Mouse (Mus musculus) cortical plate, adult 2 months (tissue): ENCODE measurements around the gene Cdc14b. TPM values are rescaled to one million over a fixed set of nuclear protein-coding genes. Genes with fewer than 3 reads are reported as not detected.

ENCODE experiments used
- H3K27ac ChIP-seq: fragments of 200-500 bp; 2 replicates; pipeline ENCODE4 v1.5.1; 2012; ENCODE audit warnings: low read length, control low read depth, inconsistent platforms; ENCODE audit not compliant: insufficient read depth
- H3K4me1 ChIP-seq: fragments of 200-500 bp; 2 replicates; pipeline ENCODE4 v1.6.1; 2011; ENCODE audit warnings: low read length; ENCODE audit not compliant: control insufficient read depth, insufficient read depth
- H3K4me3 ChIP-seq: fragments of 200-500 bp; 2 replicates; pipeline ENCODE4 v1.5.1; 2011; ENCODE audit warnings: mild to moderate bottlenecking, low read length, control low read depth; ENCODE audit not compliant: insufficient read depth
- CTCF ChIP-seq: fragments of 200-500 bp; IDR thresholded peaks from 2 replicates; pipeline ENCODE4 v1.5.1; 2011; ENCODE audit warnings: mild to moderate bottlenecking, control low read depth, low read length; ENCODE audit not compliant: insufficient read depth; ENCODE audit errors: extremely low read depth
- POLR2A ChIP-seq: fragments of 200-500 bp; IDR thresholded peaks from 2 replicates; pipeline ENCODE4 v1.6.1; 2011; ENCODE audit warnings: mild to moderate bottlenecking, low read length, control low read depth; ENCODE audit not compliant: insufficient read depth; ENCODE audit errors: extremely low read depth
- polyA plus RNA-seq: library from polyadenylated mRNA; depleted of rRNA; stranded (reverse); fragments of >200 nt; gene quantifications from 2 replicates; pipeline ENCODE4 v1.2.3, GENCODE M21; 2012

Gene Cdc14b
- polyA plus RNA-seq, 1 experiment: 9.8 TPM

GRCm38 (mm10) chr13:64182091-64182490 lies 93.0 kb downstream of the Cdc14b start:
- no peaks in the 10 kb centered on the region for H3K4me1 ChIP-seq
- no peak overlapping the region for H3K4me3 ChIP-seq
- no peak overlapping the region for H3K27ac ChIP-seq
- TF ChIP-seq CTCF (no peak), POLR2A (no peak)

DNA sequence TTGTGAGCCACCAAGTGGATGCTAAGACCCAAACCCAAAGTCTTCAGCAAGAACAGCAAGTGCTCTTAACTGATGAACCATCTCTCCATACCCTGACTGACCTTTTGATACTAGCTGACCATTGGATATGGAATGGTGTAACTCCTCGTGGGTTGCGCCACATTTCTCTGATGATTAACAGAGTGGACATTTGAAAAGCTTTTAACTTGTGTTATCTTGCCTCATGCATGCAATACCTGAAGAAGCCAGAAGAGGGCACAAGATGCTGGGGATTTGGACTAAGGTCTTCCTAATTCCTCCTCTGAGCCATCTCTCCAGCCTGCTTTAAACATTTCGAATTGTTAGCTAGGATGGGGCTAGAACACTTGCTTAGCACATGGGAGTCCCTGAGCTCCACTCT lies 94.2 kb downstream of the Cdc14b start:
- no peak for TF ChIP-seq POLR2A
- peak; percentile 39; the same call in 1 of the 2 replicates for TF ChIP-seq CTCF
- Histone ChIP-seq H3K4me3 (no peak overlapping the region), H3K4me1 (no peaks in the 10 kb centered on the region), H3K27ac (no peak overlapping the region)

DNA sequence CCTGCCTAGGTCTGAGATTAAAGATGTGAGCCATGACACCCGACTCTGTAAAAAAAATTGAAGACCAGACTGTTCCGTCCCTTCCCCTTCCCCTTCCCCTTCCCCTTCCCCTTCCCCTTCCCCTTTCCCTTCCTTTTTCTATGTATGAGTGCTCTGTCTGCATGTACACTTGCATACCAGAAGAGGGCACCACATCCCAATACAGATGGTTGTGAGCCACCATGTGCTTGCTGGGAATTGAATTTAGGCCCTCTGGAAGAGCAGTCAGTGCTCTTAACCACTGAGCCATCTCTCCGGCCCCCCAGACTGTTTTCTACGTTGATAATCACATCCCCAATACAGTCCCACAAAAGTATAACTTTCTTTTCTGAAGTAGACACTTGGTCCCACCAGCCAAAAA lies 94.8 kb downstream of the Cdc14b start:
- Histone ChIP-seq H3K27ac (no peak overlapping the region), H3K4me3 (no peak overlapping the region), H3K4me1 (no peaks in the 10 kb centered on the region)
- TF ChIP-seq CTCF: no peak
- no peak for TF ChIP-seq POLR2A

DNA sequence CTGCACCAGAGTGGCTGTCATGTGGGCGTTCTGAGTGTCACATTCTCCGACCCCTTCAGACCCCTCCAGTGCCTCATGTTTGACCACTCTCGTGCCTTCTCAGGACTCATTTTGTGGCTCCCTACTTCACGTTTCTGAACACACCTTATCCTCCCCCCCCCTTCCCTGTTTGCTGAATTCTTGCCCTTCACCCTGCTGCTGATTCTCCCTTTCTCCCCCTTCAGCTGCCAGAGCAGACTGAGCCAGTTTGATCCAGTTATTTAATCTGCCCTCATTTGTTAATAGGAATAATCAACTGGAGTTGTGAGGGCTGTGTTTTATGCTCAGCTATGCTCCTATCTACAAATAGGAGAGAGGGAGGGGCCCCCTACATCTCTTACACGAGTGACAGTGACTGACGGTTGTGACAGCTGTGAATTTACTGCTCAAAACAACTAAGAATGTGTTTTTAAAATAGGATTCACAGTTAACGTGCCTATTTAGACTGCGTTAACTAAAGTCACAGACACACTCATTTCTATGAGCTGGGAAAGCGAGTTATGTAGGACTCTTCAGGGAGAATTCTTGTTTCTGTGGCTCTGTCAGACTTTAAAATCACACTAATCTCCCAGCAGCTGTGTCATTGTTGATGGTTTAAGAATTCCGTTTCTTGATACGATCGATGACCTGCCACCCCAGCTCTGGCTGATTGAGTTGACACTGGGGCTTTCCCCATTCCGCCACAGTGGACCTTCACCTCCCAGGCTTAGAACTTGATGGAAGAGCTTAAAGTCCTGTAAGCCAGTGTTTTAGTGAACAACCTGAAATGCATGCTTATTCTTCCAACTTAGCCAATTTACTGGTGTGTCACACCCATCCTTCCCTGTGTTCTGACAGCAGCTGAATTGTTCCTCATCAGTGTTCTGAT lies 96.1 kb downstream of the Cdc14b start:
- no peak for TF ChIP-seq POLR2A
- no peak for TF ChIP-seq CTCF
- Histone ChIP-seq H3K4me1 (no peaks in the 10 kb centered on the region), H3K4me3 (no peak overlapping the region), H3K27ac (no peak overlapping the region)

DNA sequence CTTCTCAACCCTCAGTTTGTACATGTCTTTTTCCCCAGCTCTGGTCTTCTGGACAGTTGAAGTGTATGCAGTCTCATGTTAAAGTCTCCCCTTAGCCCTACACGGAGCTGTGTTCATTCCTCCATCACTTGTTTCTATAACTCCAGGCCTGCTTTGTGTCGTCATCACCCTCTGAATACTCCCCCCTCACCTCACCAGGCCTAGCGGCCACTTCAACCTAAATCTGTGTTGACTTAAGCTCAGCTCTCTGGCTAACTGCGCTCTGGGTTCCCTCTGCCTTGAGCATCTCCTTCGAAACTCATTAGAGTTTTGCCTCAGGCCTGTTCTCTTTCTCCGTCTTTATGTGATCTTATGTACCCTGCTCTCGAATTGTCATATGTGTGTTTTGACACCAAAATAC lies 97.1 kb downstream of the Cdc14b start:
- Histone ChIP-seq H3K4me3 (no peak overlapping the region), H3K27ac (no peak overlapping the region), H3K4me1 (no peaks in the 10 kb centered on the region)
- no peak for TF ChIP-seq CTCF
- no peak for TF ChIP-seq POLR2A

- Histone ChIP-seq H3K4me3 (no peak overlapping the region), H3K4me1 (no peaks in the 10 kb centered on the region), H3K27ac (no peak overlapping the region)
- TF ChIP-seq POLR2A (no peak), CTCF (no peak)
Measured at GRCm38 (mm10) chr13:64169746-64170145, 105.3 kb downstream of the Cdc14b start.

GRCm38 (mm10) chr13:64163147-64163715 lies 111.9 kb downstream of the Cdc14b start:
- Histone ChIP-seq H3K4me1 (peaks cover 2% of the 10 kb centered on the region; the same call in 1 of the 2 replicates), H3K4me3 (peak overlapping the region; percentile 90), H3K27ac (no peak overlapping the region)
- TF ChIP-seq POLR2A: no peak
- no peak for TF ChIP-seq CTCF

GRCm38 (mm10) chr13:64162626-64163025 lies 112.5 kb downstream of the Cdc14b start:
- Histone ChIP-seq H3K27ac (no peak overlapping the region; the same call in 1 of the 2 replicates), H3K4me3 (peak overlapping the region; percentile 90), H3K4me1 (peaks cover 2% of the 10 kb centered on the region; the same call in 1 of the 2 replicates)
- TF ChIP-seq CTCF: no peak
- TF ChIP-seq POLR2A: no peak

DNA sequence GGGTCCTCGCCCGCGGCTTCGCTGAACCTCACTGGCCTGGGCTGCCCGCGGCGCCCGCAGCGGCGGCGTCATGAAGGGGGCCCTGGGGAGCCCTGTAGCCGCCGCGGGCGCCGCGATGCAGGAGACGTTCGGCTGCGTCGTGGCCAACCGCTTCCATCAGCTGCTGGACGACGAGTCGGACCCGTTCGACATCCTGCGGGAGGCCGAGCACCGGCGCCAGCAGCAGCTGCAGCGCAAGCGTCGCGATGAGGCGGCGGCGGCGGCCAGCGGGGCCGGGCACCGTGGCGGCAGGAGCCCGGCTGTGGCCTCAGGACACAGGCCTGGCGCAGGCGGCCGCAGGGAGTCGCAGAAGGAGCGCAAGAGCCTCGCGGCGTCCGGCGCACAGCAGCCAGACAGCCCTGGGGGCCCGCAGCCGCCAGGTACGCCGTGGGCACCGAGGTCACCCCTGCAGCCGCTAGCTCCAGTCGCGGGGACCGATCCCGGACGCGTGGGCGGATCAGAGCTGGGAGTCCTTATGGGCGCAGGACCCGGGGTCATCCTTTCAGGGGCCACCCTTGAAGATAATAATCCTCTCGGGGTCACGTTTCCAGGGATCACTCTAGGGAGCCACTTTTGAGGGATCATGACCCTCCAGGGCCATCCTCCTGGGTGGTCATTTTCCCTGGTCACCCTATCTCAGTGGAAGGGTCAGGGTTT lies 113.0 kb downstream of the Cdc14b start:
- no peak for TF ChIP-seq CTCF
- TF ChIP-seq POLR2A: no peak
- peak overlapping the region; percentile 58 for H3K27ac ChIP-seq
- peak overlapping the region; percentile 90 for H3K4me3 ChIP-seq
- H3K4me1 ChIP-seq: peaks cover 2% of the 10 kb centered on the region; the same call in 1 of the 2 replicates
